Mouse (Mus musculus): ENCODE measurements around the gene Tff2. TPM values are rescaled to one million over a fixed set of nuclear protein-coding genes. Genes with fewer than 3 reads are reported as not detected.

The Tff2 gene
- not detected for total RNA-seq (2021)
- long read RNA-seq, experiment 1: 0 reads
- long read RNA-seq, experiment 2, transcript Tff2-201 (4 exons, 584 nt): major isoform, 10 of 13 reads
- long read RNA-seq, experiment 2, partial matches to known transcripts: 3 of 13 reads
- long read RNA-seq, experiment 2, other reads (novel, unspliced or antisense): 0 of 13 reads

- DNase-seq: no peak
Observed at GRCm38 (mm10) chr17:31144040-31145037, at the start of gene Tff2. Gene Tff2, minus strand, starts transcription at chr17:31144282.

- no peak for DNase-seq
Observed at GRCm38 (mm10) chr17:31193360-31193759, 49.3 kb upstream of the Tff2 start.

GRCm38 (mm10) chr17:31192663-31193062 lies 48.6 kb upstream of the Tff2 start:
- DNase-seq: no peak

- no peak for DNase-seq
Observed at GRCm38 (mm10) chr17:31191825-31192224, 47.7 kb upstream of the Tff2 start.

- peak; percentile 75 to 84 for DNase-seq
Observed at GRCm38 (mm10) chr17:31187370-31187769, 43.3 kb upstream of the Tff2 start.

- no peak for DNase-seq
Observed at GRCm38 (mm10) chr17:31184269-31184990, 40.3 kb upstream of the Tff2 start.

GRCm38 (mm10) chr17:31183180-31183974 lies 39.3 kb upstream of the Tff2 start:
- DNase-seq: no peak

- DNase-seq: no peak
Observed at GRCm38 (mm10) chr17:31181490-31181889, 37.4 kb upstream of the Tff2 start.

GRCm38 (mm10) chr17:31176321-31176720 lies 32.2 kb upstream of the Tff2 start:
- no peak for DNase-seq

- DNase-seq: no peak
Observed at GRCm38 (mm10) chr17:31169796-31170195, 25.7 kb upstream of the Tff2 start.

- no peak for DNase-seq
Observed at GRCm38 (mm10) chr17:31165127-31165526, 21.0 kb upstream of the Tff2 start, which contains the start of gene Tff1. Gene Tff1, minus strand, starts transcription at chr17:31165277.

GRCm38 (mm10) chr17:31163821-31164220 lies 19.7 kb upstream of the Tff2 start:
- no peak for DNase-seq

- no peak for DNase-seq
Observed at GRCm38 (mm10) chr17:31162607-31163006, 18.5 kb upstream of the Tff2 start.

- DNase-seq: no peak
Observed at GRCm38 (mm10) chr17:31160291-31160690, 16.2 kb upstream of the Tff2 start.

GRCm38 (mm10) chr17:31157921-31158320 lies 13.8 kb upstream of the Tff2 start:
- DNase-seq: no peak

- no peak for DNase-seq
Observed at GRCm38 (mm10) chr17:31153785-31154184, 9.7 kb upstream of the Tff2 start.

GRCm38 (mm10) chr17:31152966-31153499 lies 9.0 kb upstream of the Tff2 start:
- DNase-seq: no peak

- DNase-seq: no peak
Observed at GRCm38 (mm10) chr17:31152512-31152911, 8.4 kb upstream of the Tff2 start.

- no peak for DNase-seq
Observed at GRCm38 (mm10) chr17:31145998-31146397, 1.9 kb upstream of the Tff2 start.

GRCm38 (mm10) chr17:31142116-31142515 lies 2.0 kb downstream of the Tff2 start:
- peak; percentile 48 to 63 for DNase-seq

GRCm38 (mm10) chr17:31138398-31138797 lies 5.7 kb downstream of the Tff2 start:
- DNase-seq: peak; percentile 64 to 77
